Mouse (Mus musculus): Measurements from ENCODE around the gene Mok. TPM values are rescaled to one million over a fixed set of nuclear protein-coding genes. Genes with fewer than 3 reads are reported as not detected.
A peak's percentile ranks its signal among the peaks of the same experiment; 100 is the strongest.

The Mok gene
- total and polyA plus RNA-seq, 2 experiments from 2014 or later = 17.0 to 23.7 TPM

- Histone ChIP-seq H3K36me3 (ENCODE audit: insufficient read depth, low read length) (peaks cover 14% of the 10 kb centered on the region), H3K4me1 (ENCODE audit: insufficient read depth, low read length) (peaks cover 11% of the 10 kb centered on the region), H3K4me3 (ENCODE audit: low read depth, low read length) (no peak overlapping the region), H3K9me3 (ENCODE audit: low read length) (no peaks in the 10 kb centered on the region), H3K4me2 (ENCODE audit: low read depth, low read length, poor library complexity, severe bottlenecking) (no peak overlapping the region), H3K9ac (replicated peaks; ENCODE audit: low read length, poor library complexity, severe bottlenecking) (no peak overlapping the region), H3K27me3 (ENCODE audit: insufficient read depth, low read length) (no peaks in the 10 kb centered on the region; the same call in 1 of the 2 replicates), H3K27ac (ENCODE audit: low read depth, low read length) (no peak overlapping the region)
- TF ChIP-seq CTCF (IDR thresholded peaks at IDR 0.05) = no peak
- ATAC-seq (ENCODE audit: low FRiP score) (no peak), DNase-seq (ENCODE audit: low spot score) (no peak)
- 84% methylated on average over 1 of the region's 1 CpGs for WGBS
Observed at GRCm38 (mm10) chr12:110851923-110852322, 11.2 kb upstream of the Mok start.

- peak overlapping the region; percentile 79 for H3K4me2 ChIP-seq (ENCODE audit: low read depth, low read length, poor library complexity, severe bottlenecking)
- ATAC-seq (ENCODE audit: low FRiP score) (no peak), DNase-seq (ENCODE audit: low spot score) (no peak)
- H3K9me3 ChIP-seq (ENCODE audit: low read length) = no peaks in the 10 kb centered on the region
- peaks cover 14% of the 10 kb centered on the region for H3K36me3 ChIP-seq (ENCODE audit: insufficient read depth, low read length)
- 82% methylated on average over 12 of the region's 12 CpGs for WGBS
- H3K27ac ChIP-seq (ENCODE audit: low read depth, low read length) = no peak overlapping the region
- no peak overlapping the region for H3K9ac ChIP-seq (replicated peaks; ENCODE audit: low read length, poor library complexity, severe bottlenecking)
- TF ChIP-seq CTCF (IDR thresholded peaks at IDR 0.05) = no peak
- no peak overlapping the region for H3K4me3 ChIP-seq (ENCODE audit: low read depth, low read length)
- H3K4me1 ChIP-seq (ENCODE audit: insufficient read depth, low read length) = peaks cover 11% of the 10 kb centered on the region
- peaks cover 2% of the 10 kb centered on the region; the same call in 1 of the 2 replicates for H3K27me3 ChIP-seq (ENCODE audit: insufficient read depth, low read length)
Observed at GRCm38 (mm10) chr12:110851414-110851813, 10.7 kb upstream of the Mok start.

- no peak for TF ChIP-seq CTCF (IDR thresholded peaks at IDR 0.05)
- ATAC-seq (ENCODE audit: low FRiP score) (no peak), DNase-seq (ENCODE audit: low spot score) (no peak)
- Histone ChIP-seq H3K9me3 (ENCODE audit: low read length) (no peaks in the 10 kb centered on the region), H3K4me1 (ENCODE audit: insufficient read depth, low read length) (peaks cover 11% of the 10 kb centered on the region), H3K27ac (ENCODE audit: low read depth, low read length) (no peak overlapping the region), H3K36me3 (ENCODE audit: insufficient read depth, low read length) (peaks cover 10% of the 10 kb centered on the region), H3K27me3 (ENCODE audit: insufficient read depth, low read length) (peaks cover 7% of the 10 kb centered on the region; the same call in 1 of the 2 replicates), H3K9ac (replicated peaks; ENCODE audit: low read length, poor library complexity, severe bottlenecking) (peak overlapping the region; percentile 65; the same call in 1 of the 2 replicates), H3K4me2 (ENCODE audit: low read depth, low read length, poor library complexity, severe bottlenecking) (peak overlapping the region; percentile 79), H3K4me3 (ENCODE audit: low read depth, low read length) (peak overlapping the region; percentile 64)
- 19% methylated on average over 9 of the region's 9 CpGs for WGBS
Observed at GRCm38 (mm10) chr12:110850929-110851256, 10.2 kb upstream of the Mok start.

GRCm38 (mm10) chr12:110850010-110850928 lies 9.5 kb upstream of the Mok start, which contains the start of gene Zfp839:
Zfp839 (plus strand) TSS chr12:110850253.
- Histone ChIP-seq H3K4me1 (ENCODE audit: insufficient read depth, low read length) (peaks cover 11% of the 10 kb centered on the region), H3K36me3 (ENCODE audit: insufficient read depth, low read length) (peaks cover 4% of the 10 kb centered on the region), H3K27me3 (ENCODE audit: insufficient read depth, low read length) (peaks cover 7% of the 10 kb centered on the region; the same call in 1 of the 2 replicates), H3K4me2 (ENCODE audit: low read depth, low read length, poor library complexity, severe bottlenecking) (peak within 1 kb of the TSS; percentile 79), H3K9ac (replicated peaks; ENCODE audit: low read length, poor library complexity, severe bottlenecking) (peak within 1 kb of the TSS; percentile 65), H3K27ac (ENCODE audit: low read depth, low read length) (peak within 1 kb of the TSS; percentile 69), H3K4me3 (ENCODE audit: low read depth, low read length) (peak within 1 kb of the TSS; percentile 64), H3K9me3 (ENCODE audit: low read length) (no peaks in the 10 kb centered on the region)
- ATAC-seq (ENCODE audit: low FRiP score) (peak; percentile 91), DNase-seq (ENCODE audit: low spot score) (peak; percentile 82)
- TF ChIP-seq CTCF (IDR thresholded peaks at IDR 0.05) = no peak; the same call in 1 of the 2 replicates
- under 1% methylated on average over 65 of the region's 89 CpGs for WGBS

GRCm38 (mm10) chr12:110846191-110846765 lies 5.5 kb upstream of the Mok start:
- no peak for TF ChIP-seq CTCF (IDR thresholded peaks at IDR 0.05)
- peak overlapping the region; percentile 43 for H3K4me2 ChIP-seq (ENCODE audit: low read depth, low read length, poor library complexity, severe bottlenecking)
- WGBS = 67% methylated on average over 6 of the region's 6 CpGs

More at GRCm38 (mm10) chr12:110846191-110846765, 5.5 kb upstream of the Mok start:
- Histone ChIP-seq H3K9ac (replicated peaks; ENCODE audit: low read length, poor library complexity, severe bottlenecking) (no peak overlapping the region), H3K4me3 (ENCODE audit: low read depth, low read length) (no peak overlapping the region), H3K36me3 (ENCODE audit: insufficient read depth, low read length) (no peaks in the 10 kb centered on the region), H3K9me3 (ENCODE audit: low read length) (no peaks in the 10 kb centered on the region), H3K27ac (ENCODE audit: low read depth, low read length) (no peak overlapping the region), H3K27me3 (ENCODE audit: insufficient read depth, low read length) (peaks cover 20% of the 10 kb centered on the region; the same call in 1 of the 2 replicates), H3K4me1 (ENCODE audit: insufficient read depth, low read length) (peaks cover 11% of the 10 kb centered on the region)
- ATAC-seq (ENCODE audit: low FRiP score) = no peak
- peak; percentile 33 for DNase-seq (ENCODE audit: low spot score)

Measured in midbrain, postnatal 0 days (tissue).